Mouse (Mus musculus): Measurements from ENCODE around the gene Tln1.
"Not testable (repeated sequence)": the region's sequence is repeated elsewhere in the genome, so short reads cannot be mapped to it uniquely, and the experiment has no call there.

DNA sequence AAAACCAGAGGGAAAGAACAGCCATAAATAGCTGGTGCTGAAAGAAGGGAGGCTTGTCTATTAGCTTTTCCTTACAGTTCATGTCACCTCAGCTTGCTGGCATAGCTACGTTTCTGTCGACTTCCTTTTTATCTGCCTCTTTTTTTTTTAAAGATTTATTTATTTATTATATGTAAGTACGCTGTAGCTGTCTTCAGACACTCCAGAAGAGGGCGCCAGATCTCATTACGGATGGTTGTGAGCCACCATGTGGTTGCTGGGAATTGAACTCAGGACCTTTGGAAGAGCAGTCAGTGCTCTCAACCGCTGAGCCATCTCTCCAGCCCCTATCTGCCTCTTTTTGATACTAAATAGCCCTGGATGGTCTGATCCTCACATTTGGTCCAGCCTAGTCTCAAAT, 10.6 kb downstream of the Tln1 start:
- not testable (repeated sequence) for TF ChIP-seq CTCF (IDR thresholded peaks at IDR 0.05; ENCODE audit: borderline replicate concordance, control insufficient read depth, extremely low read depth, insufficient read depth, low read length, poor library complexity); POLR2A (IDR thresholded peaks at IDR 0.05; ENCODE audit: control insufficient read depth, extremely low read depth, insufficient read depth, low read length, poor library complexity)
